Mouse (Mus musculus) midbrain, embryonic 16.5 days (tissue): ENCODE measurements around the gene Copa. TPM values are rescaled to one million over a fixed set of nuclear protein-coding genes. Genes with fewer than 3 reads are reported as not detected.
A peak's percentile ranks its signal among the peaks of the same experiment; 100 is the strongest.

Experiments
- ATAC-seq: fragments of 200-750 bp; cut with Nextera tagmentation; 2 replicates; pipeline ENCODE4 v1.8.0; 2017; ENCODE audit warnings: moderate TSS enrichment
- H3K27ac ChIP-seq: fragments of 300-500 bp; sonication (generic); 2 replicates; pipeline ENCODE4 v1.5.1; 2014; ENCODE audit warnings: mild to moderate bottlenecking, low read length, mixed read lengths
- H3K27me3 ChIP-seq: fragments of 300-500 bp; sonication (generic); 2 replicates; pipeline ENCODE4 v1.6.1; 2014; ENCODE audit warnings: low read depth, low read length, mixed read lengths; ENCODE audit not compliant: control insufficient read depth, insufficient read depth
- H3K36me3 ChIP-seq: fragments of 300-500 bp; sonication (generic); 2 replicates; pipeline ENCODE4 v1.6.1; 2014; ENCODE audit warnings: mild to moderate bottlenecking, low read length, moderate library complexity, mixed read lengths; ENCODE audit not compliant: control insufficient read depth, insufficient read depth
- H3K4me1 ChIP-seq: fragments of 300-500 bp; sonication (generic); 2 replicates; pipeline ENCODE4 v1.6.1; 2014; ENCODE audit warnings: mild to moderate bottlenecking, low read length, mixed read lengths; ENCODE audit not compliant: control insufficient read depth, insufficient read depth
- H3K4me2 ChIP-seq: fragments of 300-500 bp; sonication (generic); 2 replicates; pipeline ENCODE4 v1.6.1; 2014; ENCODE audit warnings: mild to moderate bottlenecking, low read length, mixed read lengths
- H3K4me3 ChIP-seq: fragments of 300-500 bp; sonication (generic); 2 replicates; pipeline ENCODE4 v1.5.1; 2014; ENCODE audit warnings: low read depth, mild to moderate bottlenecking, low read length, moderate library complexity, mixed read lengths
- H3K9ac ChIP-seq: fragments of 300-500 bp; sonication (generic); 2 replicates; pipeline ENCODE4 v1.6.1; 2014; ENCODE audit warnings: low read depth, low read length, mixed read lengths
- H3K9me3 ChIP-seq: fragments of 300-500 bp; sonication (generic); replicated peaks from 2 replicates; pipeline ENCODE4 v1.6.1; 2014; ENCODE audit warnings: mild to moderate bottlenecking, low read length, mixed read lengths; ENCODE audit not compliant: control insufficient read depth, poor library complexity, severe bottlenecking
- WGBS: fragments of 180-500 bp; shearing (Covaris S2); extraction: QIAGEN DNeasy Blood & Tissue Kit; methylation state at CpG from one replicate; pipeline ENCODE4 v1.1.7; 2014; 5-methylcytosine and 5-hydroxymethylcytosine counted together
- polyA plus RNA-seq: library from polyadenylated mRNA; unstranded; fragments of >200 nt; fragmentation: Nextera tagmentation; extraction: Ambion mirVana; gene quantifications from 2 replicates; pipeline ENCODE4 v1.2.1, GENCODE M21; 2015

Copa gene
- polyA plus RNA-seq, 1 experiment from 2014 or later: 209 TPM

DNA sequence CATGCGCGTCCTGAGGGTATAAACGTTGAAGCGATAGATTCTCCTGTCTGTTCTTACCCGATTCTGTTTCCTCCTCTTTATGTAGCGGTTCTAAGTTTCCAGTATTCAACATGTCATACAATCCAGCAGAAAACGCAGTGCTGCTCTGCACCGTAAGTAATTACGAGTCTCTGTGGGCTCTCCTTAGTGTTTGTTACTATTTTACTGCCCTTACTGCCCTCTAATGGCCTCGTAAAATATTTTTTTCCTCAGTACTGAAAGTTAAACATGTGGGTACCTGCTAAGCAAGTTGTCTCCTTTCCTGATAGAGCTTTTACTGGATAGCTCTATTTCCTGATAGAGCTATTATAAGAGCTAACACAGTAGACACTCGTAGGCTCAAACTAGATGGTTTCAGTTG is 22.8 kb downstream of the Copa start:
- no peak for ATAC-seq
- no peaks in the 10 kb centered on the region for H3K27me3 ChIP-seq
- WGBS: 78% methylated on average over 11 of the region's 11 CpGs

DNA sequence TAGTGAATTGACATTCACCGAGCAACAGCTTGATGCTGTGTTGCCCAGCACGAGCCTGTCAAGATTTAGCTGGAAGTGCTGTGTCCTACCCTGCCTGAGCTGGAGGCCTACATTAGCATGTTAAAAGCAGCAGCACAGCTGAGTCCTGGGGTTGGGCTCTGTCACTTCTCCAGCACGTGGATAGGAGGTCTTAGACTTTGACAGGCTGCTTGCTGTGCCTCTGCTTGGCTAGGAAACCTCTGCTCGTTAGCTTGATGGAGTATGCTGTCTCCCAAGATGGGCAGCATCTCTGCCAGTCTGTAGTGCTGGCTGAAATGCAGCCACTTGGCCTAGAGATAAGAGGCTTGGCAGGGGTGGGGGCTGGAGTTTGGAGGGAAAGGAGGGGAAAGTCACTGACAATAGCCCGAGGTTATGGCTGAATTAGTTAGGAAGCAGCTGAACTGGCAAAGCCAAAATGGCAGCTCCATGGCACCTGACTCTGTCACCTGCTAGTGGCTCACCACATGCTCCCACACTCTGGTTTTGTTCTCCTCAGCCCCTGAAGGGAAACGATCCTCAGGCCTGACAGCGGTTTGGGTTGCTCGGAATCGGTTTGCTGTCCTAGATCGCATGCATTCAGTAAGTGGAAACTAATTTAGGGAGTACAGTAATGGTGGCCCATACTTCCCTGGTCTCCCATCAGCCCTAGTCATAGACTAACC is 25.6 kb downstream of the Copa start:
- no peak overlapping the region for H3K27ac ChIP-seq
- ATAC-seq: peak; percentile 77
- 63% methylated on average over 10 of the region's 10 CpGs for WGBS
- H3K9me3 ChIP-seq: no peaks in the 10 kb centered on the region
- no peak overlapping the region for H3K9ac ChIP-seq
- peaks cover 65% of the 10 kb centered on the region for H3K36me3 ChIP-seq
- no peak overlapping the region for H3K4me3 ChIP-seq
- no peaks in the 10 kb centered on the region for H3K27me3 ChIP-seq
- H3K4me2 ChIP-seq: no peak overlapping the region
- H3K4me1 ChIP-seq: no peaks in the 10 kb centered on the region

More for the DNA sequence above, 22.8 kb downstream of the Copa start:
- Histone ChIP-seq H3K4me1 (no peaks in the 10 kb centered on the region), H3K9me3 (no peaks in the 10 kb centered on the region), H3K4me3 (no peak overlapping the region), H3K9ac (no peak overlapping the region), H3K27ac (no peak overlapping the region), H3K36me3 (peaks cover 60% of the 10 kb centered on the region), H3K4me2 (no peak overlapping the region)

DNA sequence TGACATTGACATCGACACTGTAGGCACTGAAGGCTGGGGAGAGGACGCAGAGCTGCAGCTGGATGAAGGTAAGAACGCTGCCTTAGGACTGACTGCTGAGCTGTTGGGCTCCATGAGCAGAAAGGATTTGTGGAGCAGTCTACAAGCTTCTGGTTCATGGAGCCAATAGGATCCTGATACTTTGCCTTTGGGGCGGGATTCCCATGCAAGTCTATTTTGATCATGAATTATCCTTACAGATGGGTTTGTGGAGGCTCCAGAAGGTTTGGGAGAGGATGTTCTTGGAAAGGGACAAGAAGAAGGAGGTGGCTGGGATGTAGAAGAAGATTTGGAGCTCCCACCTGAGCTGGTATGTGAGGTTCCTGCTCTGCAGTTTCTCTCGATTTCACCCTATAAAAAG is 34.6 kb downstream of the Copa start:
- H3K36me3 ChIP-seq: peaks cover 81% of the 10 kb centered on the region
- no peak overlapping the region for H3K4me3 ChIP-seq
- no peak for ATAC-seq
- no peak overlapping the region for H3K27ac ChIP-seq
- H3K9ac ChIP-seq: no peak overlapping the region
- 95% methylated on average over 5 of the region's 5 CpGs for WGBS
- no peaks in the 10 kb centered on the region for H3K9me3 ChIP-seq
- H3K27me3 ChIP-seq: no peaks in the 10 kb centered on the region
- no peaks in the 10 kb centered on the region for H3K4me1 ChIP-seq
- H3K4me2 ChIP-seq: no peak overlapping the region

DNA sequence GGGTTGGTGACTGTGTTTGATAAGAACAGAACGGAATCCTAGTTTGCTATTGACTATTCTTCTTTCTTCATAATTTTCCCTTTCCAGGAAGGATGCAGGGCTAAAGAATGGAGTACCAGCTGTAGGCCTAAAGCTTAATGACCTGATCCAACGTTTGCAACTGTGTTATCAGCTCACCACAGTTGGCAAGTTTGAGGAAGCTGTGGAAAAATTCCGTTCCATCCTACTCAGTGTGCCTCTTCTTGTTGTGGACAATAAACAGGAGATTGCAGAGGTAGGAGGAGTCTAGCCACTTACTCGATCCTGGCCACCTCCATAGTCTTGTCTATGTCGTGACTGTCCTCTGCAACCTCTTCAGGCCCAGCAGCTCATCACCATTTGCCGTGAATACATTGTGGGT is 36.8 kb downstream of the Copa start:
- H3K27ac ChIP-seq: no peak overlapping the region
- H3K27me3 ChIP-seq: no peaks in the 10 kb centered on the region
- no peak overlapping the region for H3K9ac ChIP-seq
- 87% methylated on average over 6 of the region's 6 CpGs for WGBS
- H3K9me3 ChIP-seq: no peaks in the 10 kb centered on the region
- H3K4me2 ChIP-seq: no peak overlapping the region
- no peaks in the 10 kb centered on the region for H3K4me1 ChIP-seq
- ATAC-seq: no peak
- H3K36me3 ChIP-seq: peaks cover 72% of the 10 kb centered on the region
- no peak overlapping the region for H3K4me3 ChIP-seq

DNA sequence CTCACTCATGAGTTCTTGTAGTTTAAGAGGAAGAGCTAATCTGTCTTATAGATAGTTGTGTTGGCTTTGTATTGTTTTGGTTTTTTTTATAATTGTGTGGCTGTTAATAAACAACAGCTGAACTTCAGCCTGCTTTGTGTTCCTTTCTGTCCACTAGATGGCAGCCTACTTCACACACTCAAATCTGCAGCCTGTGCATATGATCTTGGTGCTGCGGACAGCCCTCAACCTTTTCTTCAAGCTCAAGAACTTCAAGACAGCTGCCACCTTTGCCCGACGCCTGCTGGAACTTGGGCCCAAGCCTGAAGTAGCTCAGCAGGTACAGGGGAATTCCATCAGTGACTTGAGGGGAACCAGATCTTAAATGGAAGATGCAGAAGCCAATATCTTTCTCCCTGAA is 37.4 kb downstream of the Copa start:
- ATAC-seq: 0 out of 2 replicates have a peak, but pooled peaks have one; percentile 55

DNA sequence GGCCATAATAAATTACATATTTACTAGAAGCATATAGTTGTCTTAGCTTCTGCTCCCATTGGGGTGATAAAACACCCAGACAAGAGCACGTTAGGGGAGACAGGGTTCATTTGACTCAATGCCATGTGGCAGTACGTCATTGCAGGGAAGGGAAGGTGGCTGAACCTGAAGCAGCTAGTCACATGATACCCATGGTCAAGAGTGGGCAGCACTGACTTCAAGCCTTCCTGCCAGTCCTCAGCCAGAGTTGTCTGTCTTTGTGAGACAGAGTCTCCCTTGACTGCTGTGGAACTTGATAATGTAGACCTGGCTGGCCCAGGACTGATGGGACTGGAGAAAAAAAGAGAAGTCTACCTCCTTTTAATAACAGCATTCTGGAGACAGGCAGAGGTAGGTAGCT is 40.3 kb downstream of the Copa start:
- WGBS: 87% methylated on average over 2 of the region's 2 CpGs
- ATAC-seq: no peak
- Histone ChIP-seq H3K9me3 (no peaks in the 10 kb centered on the region), H3K9ac (no peak overlapping the region), H3K4me2 (no peak overlapping the region), H3K27ac (no peak overlapping the region), H3K27me3 (no peaks in the 10 kb centered on the region), H3K4me3 (no peak overlapping the region), H3K36me3 (peaks cover 44% of the 10 kb centered on the region), H3K4me1 (peaks cover 9% of the 10 kb centered on the region)

More for the DNA sequence above, 37.4 kb downstream of the Copa start:
- H3K4me1 ChIP-seq: no peaks in the 10 kb centered on the region
- no peaks in the 10 kb centered on the region for H3K9me3 ChIP-seq
- no peak overlapping the region for H3K4me2 ChIP-seq
- no peak overlapping the region for H3K27ac ChIP-seq
- H3K4me3 ChIP-seq: no peak overlapping the region
- H3K27me3 ChIP-seq: no peaks in the 10 kb centered on the region
- no peak overlapping the region for H3K9ac ChIP-seq
- WGBS: 44% methylated on average over 3 of the region's 3 CpGs
- H3K36me3 ChIP-seq: peaks cover 70% of the 10 kb centered on the region

DNA sequence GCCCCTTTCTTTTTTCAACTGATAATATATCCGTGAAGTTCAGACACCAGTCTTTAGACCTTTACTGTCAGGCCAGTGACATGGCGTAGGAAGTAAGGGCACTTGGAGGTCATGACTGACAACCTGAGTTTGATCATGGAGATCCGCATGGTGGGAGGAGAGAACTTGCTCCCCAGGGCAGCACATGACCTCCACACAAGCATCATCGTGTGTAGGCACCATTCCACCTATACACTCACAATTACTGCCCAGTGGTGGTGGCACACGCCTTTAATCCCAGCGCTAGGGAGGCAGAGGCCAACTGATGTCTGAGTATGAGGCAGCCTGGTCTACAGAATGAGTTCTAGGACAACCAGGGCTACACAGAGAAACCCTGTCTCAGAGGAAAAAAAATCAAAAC is 42.2 kb downstream of the Copa start:
- no peak overlapping the region for H3K27ac ChIP-seq
- WGBS: 82% methylated on average over 6 of the region's 6 CpGs
- no peak overlapping the region for H3K4me3 ChIP-seq
- ATAC-seq: no peak
- no peaks in the 10 kb centered on the region for H3K9me3 ChIP-seq
- H3K9ac ChIP-seq: no peak overlapping the region
- peaks cover 27% of the 10 kb centered on the region for H3K36me3 ChIP-seq
- H3K4me2 ChIP-seq: no peak overlapping the region
- H3K27me3 ChIP-seq: no peaks in the 10 kb centered on the region
- peaks cover 12% of the 10 kb centered on the region for H3K4me1 ChIP-seq

DNA sequence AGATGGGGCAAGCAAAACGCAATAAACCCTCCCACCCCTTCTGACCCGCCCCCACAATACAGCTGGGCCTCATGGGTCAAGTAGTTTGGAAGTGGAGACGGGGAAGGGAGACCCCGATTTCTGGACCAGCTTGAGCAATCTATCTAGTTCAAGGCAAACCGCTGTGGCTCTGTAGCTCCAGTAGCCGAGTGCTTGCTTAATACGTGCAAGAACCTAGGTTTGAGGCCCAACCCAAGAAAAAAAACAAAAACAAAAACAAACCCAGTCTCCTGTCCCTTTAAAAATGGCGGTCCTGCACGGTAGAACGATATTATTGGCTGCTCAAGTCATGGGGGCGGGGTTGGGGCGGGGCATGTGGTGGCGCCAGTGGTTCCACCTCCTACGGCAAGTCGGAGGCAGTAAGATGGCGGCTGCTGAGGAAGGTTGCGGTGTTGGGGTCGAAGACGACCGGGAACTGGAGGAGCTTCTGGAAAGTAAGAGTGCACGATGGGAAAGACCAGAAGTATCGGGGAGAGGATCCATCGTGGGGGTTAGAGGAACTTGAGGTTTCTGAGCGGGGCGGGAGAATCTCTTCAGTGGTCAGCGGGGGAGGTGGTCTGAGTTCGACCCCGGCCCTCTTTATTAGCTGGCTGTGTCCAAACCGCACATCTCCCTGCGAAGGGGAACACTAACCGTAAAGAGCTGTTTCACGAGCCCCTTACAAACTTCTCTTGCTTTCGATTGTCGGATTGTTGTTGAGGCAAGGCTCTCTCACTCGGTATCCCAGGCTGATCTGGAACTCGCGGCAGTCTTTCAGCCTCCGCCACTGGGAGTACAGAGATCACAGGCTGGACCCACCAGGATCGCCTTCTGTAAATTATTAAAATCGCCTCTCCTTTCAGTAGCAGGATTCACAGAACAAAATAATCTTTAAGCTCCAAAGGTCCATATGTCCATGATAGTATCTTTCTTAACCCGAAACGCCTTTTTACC is 44.3 kb downstream of the Copa start, which contains the start of gene Pex19:
Gene Pex19, plus strand, starts transcription at position 380 of the 972 bp plus-strand sequence.
- Histone ChIP-seq H3K4me1 (peaks cover 12% of the 10 kb centered on the region), H3K27me3 (no peaks in the 10 kb centered on the region), H3K27ac (0 out of 2 replicates have a peak within 1 kb of the TSS, but pooled peaks have one; percentile 50), H3K9ac (peak within 1 kb of the TSS; percentile 78), H3K4me3 (peak within 1 kb of the TSS; percentile 67), H3K9me3 (no peaks in the 10 kb centered on the region), H3K36me3 (peaks cover 19% of the 10 kb centered on the region), H3K4me2 (peak within 1 kb of the TSS; percentile 79)
- ATAC-seq: peak; percentile 97
- WGBS: under 1% methylated on average over 42 of the region's 42 CpGs

DNA sequence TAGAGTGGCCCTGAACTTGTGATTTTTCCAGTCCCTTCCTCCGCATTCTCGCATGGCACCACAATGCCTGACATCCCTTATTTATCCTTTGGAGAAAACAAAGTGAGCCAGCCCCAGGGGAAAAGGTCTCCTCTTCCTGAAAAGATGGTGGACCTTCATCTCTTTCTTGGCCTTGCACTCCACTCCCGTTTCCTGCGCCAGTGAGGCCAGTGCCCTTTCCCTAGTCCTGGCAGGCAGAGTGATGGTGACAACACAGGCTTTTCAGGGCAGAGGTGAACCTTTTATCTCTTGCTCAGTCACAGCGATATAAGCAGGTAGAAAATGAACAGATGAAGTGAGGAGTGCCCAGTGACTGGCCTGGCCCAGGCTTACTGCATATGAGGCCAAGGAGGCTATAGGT is 45.2 kb downstream of the Copa start:
- no peak for ATAC-seq
- peaks cover 12% of the 10 kb centered on the region for H3K4me1 ChIP-seq
- H3K27ac ChIP-seq: no peak overlapping the region
- no peaks in the 10 kb centered on the region for H3K9me3 ChIP-seq
- H3K36me3 ChIP-seq: peaks cover 23% of the 10 kb centered on the region
- peak overlapping the region; percentile 67 for H3K4me3 ChIP-seq
- H3K4me2 ChIP-seq: peak overlapping the region; percentile 79
- WGBS: 59% methylated on average over 5 of the region's 5 CpGs
- H3K27me3 ChIP-seq: no peaks in the 10 kb centered on the region
- H3K9ac ChIP-seq: peak overlapping the region; percentile 78
